Mouse (Mus musculus) lung, postnatal 10 days (tissue): Measurements from ENCODE around the gene Tfeb.

Experiments
- DNase-seq: peaks from one replicate; pipeline ENCODE4 v3.0.0; 2021

Tfeb gene

GRCm38 (mm10) chr17:47756366-47756765 lies 19.5 kb downstream of the Tfeb start:
- no peak for DNase-seq

- no peak for DNase-seq
Observed at GRCm38 (mm10) chr17:47757056-47757610, 20.3 kb downstream of the Tfeb start.

- peak; percentile 61 for DNase-seq
Observed at GRCm38 (mm10) chr17:47759702-47760410, 23.0 kb downstream of the Tfeb start.

- DNase-seq = no peak
Observed at GRCm38 (mm10) chr17:47762028-47762427, 25.2 kb downstream of the Tfeb start.

- peak; percentile 87 for DNase-seq
Observed at GRCm38 (mm10) chr17:47762518-47763340, 25.9 kb downstream of the Tfeb start.

- DNase-seq = no peak
Observed at GRCm38 (mm10) chr17:47765986-47766385, 29.2 kb downstream of the Tfeb start.

- DNase-seq = no peak
Observed at GRCm38 (mm10) chr17:47766407-47767043, 29.7 kb downstream of the Tfeb start.

- no peak for DNase-seq
Observed at GRCm38 (mm10) chr17:47767081-47767455, 30.2 kb downstream of the Tfeb start.

- no peak for DNase-seq
Observed at GRCm38 (mm10) chr17:47767456-47768141, 30.8 kb downstream of the Tfeb start.

- DNase-seq = peak; percentile 60
Observed at GRCm38 (mm10) chr17:47768707-47769276, 32.0 kb downstream of the Tfeb start.

GRCm38 (mm10) chr17:47769389-47770299 lies 32.8 kb downstream of the Tfeb start:
- no peak for DNase-seq

- no peak for DNase-seq
Observed at GRCm38 (mm10) chr17:47773604-47774003, 36.8 kb downstream of the Tfeb start.

- DNase-seq = no peak
Observed at GRCm38 (mm10) chr17:47777141-47777540, 40.3 kb downstream of the Tfeb start.

- DNase-seq = no peak
Observed at GRCm38 (mm10) chr17:47780470-47780869, 43.6 kb downstream of the Tfeb start.

- DNase-seq = no peak
Observed at GRCm38 (mm10) chr17:47782486-47782885, 45.7 kb downstream of the Tfeb start.

GRCm38 (mm10) chr17:47783445-47784223 lies 46.8 kb downstream of the Tfeb start:
- no peak for DNase-seq

GRCm38 (mm10) chr17:47784411-47784810 lies 47.6 kb downstream of the Tfeb start:
- DNase-seq = no peak

- no peak for DNase-seq
Observed at GRCm38 (mm10) chr17:47787632-47788031, 50.8 kb downstream of the Tfeb start.

GRCm38 (mm10) chr17:47788306-47788705 lies 51.5 kb downstream of the Tfeb start:
- no peak for DNase-seq

- DNase-seq = no peak
Observed at GRCm38 (mm10) chr17:47788996-47789395, 52.2 kb downstream of the Tfeb start.
